Mouse (Mus musculus) testis, adult 2 months (tissue): ENCODE results near the gene Ano10.

Source experiments
- CTCF ChIP-seq: fragments of 200-500 bp; IDR thresholded peaks from 2 replicates; pipeline ENCODE4 v1.5.1; 2012; ENCODE audit warnings: low read depth, mild to moderate bottlenecking, inconsistent platforms, low read length, moderate library complexity; ENCODE audit not compliant: control insufficient read depth, insufficient read depth, insufficient replicate concordance
- POLR2A ChIP-seq: fragments of 200-500 bp; IDR thresholded peaks from 2 replicates; pipeline ENCODE4 v1.6.1; 2012; ENCODE audit warnings: low read depth, mild to moderate bottlenecking, inconsistent platforms, low read length, moderate library complexity; ENCODE audit not compliant: control insufficient read depth

- TF ChIP-seq CTCF, result peak; percentile 27; the same call in 1 of the 2 replicates
- TF ChIP-seq POLR2A, result no peak
These were observed 68.9 kb downstream of the Ano10 start for GRCm38 (mm10) chr9:122225309-122225708.
